Comparison of ENCODE assay signal across 8 mouse cellular contexts in the genomic region with DNA sequence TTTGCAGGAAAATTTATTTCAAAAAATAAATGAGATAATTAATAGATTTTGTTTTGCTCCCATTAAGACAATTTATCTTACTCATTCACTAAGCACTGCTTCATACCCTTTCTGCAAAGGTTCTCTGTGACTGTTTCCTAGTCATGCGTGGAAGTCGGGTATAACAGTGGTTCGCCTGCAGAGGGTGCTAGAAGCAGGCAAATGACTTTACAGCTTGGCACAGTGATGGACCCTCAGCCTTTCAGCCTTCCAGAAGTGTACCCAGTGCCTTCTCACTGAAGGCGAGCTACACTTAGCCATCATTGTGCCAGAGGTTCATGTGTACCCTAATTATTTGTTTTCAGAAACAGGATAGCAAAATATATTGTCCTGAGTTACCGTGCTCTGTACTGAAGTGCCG.
DNase-seq lines count a peak whose midpoint lies in the region; ATAC-seq lines count a peak whose summit lies in the region.

No protein-coding gene starts in this region.

- no peaks in the 10 kb centered on the region for H3K27me3 ChIP-seq in forebrain, embryonic 16.5 days (replicated peaks; ENCODE audit: control insufficient read depth, insufficient read depth, low read length)

- 45% methylated on average over 6 of the region's 6 CpGs for WGBS in forebrain, embryonic 16.5 days

- no peaks in the 10 kb centered on the region for H3K9me3 ChIP-seq in forebrain, embryonic 16.5 days (ENCODE audit: control insufficient read depth, low read length)

- H3K4me2 ChIP-seq in forebrain, embryonic 16.5 days (ENCODE audit: low read length), result no peak overlapping the region

- peak; percentile 25 for DNase-seq in ovary, adult 18-20 months (ENCODE audit: low spot score)
- no peak for DNase-seq in ovary, postnatal 14 days (ENCODE audit: low spot score)
- DNase-seq in brain, adult 2 months (ENCODE audit: low read depth, low spot score), result peak; percentile 71
- peak; percentile 39 for DNase-seq in layer of hippocampus, adult 11-12 months (ENCODE audit: low spot score)
- DNase-seq in lung, postnatal 36 days, result peak; percentile 44
- peak; percentile 39 for DNase-seq in right cerebral cortex, postnatal 25 days

- H3K4me1 ChIP-seq in forebrain, embryonic 16.5 days (replicated peaks; ENCODE audit: control insufficient read depth, insufficient read depth, low read length), result peaks cover 5% of the 10 kb centered on the region; the same call in 1 of the 2 replicates

- no peaks in the 10 kb centered on the region for H3K36me3 ChIP-seq in forebrain, embryonic 16.5 days (ENCODE audit: control insufficient read depth, insufficient read depth)

- no peak overlapping the region for H3K27ac ChIP-seq in forebrain, embryonic 16.5 days (ENCODE audit: low read length)

- no peak overlapping the region for H3K4me3 ChIP-seq in forebrain, embryonic 16.5 days (replicated peaks; ENCODE audit: low read length)

- H3K9ac ChIP-seq in forebrain, embryonic 16.5 days (replicated peaks; ENCODE audit: low read depth, low read length), result no peak overlapping the region

- ATAC-seq in forebrain, embryonic 16.5 days, result peak; percentile 84
- ATAC-seq in erythroblast, adult 5-6 weeks (replicated peaks; ENCODE audit: low FRiP score, poor library complexity, severe bottlenecking), result no peak
